Mouse (Mus musculus) megakaryocyte, embryonic 14.5 days (primary cell): ENCODE results near the gene Diras2. TPM values are rescaled to one million over a fixed set of nuclear protein-coding genes. Genes with fewer than 3 reads are reported as not detected.

ENCODE experiments used
- H3K27me3 ChIP-seq: replicated peaks from 2 replicates; pipeline ENCODE3; 2012; ENCODE audit warnings: inconsistent platforms
- H3K36me3 ChIP-seq: replicated peaks from 2 replicates; pipeline ENCODE3; 2012; ENCODE audit warnings: low read length, inconsistent platforms, mixed read lengths
- H3K4me1 ChIP-seq: 2 replicates; pipeline ENCODE4 v1.6.1; 2012; ENCODE audit warnings: inconsistent platforms
- H3K4me3 ChIP-seq: replicated peaks from 2 replicates; pipeline ENCODE3; 2012; ENCODE audit warnings: moderate library complexity, mild to moderate bottlenecking, inconsistent platforms
- H3K9me3 ChIP-seq: 2 replicates; pipeline ENCODE4 v1.6.1; 2012; ENCODE audit warnings: inconsistent platforms
- FLI1 ChIP-seq: IDR thresholded peaks from 2 replicates; pipeline ENCODE4 v1.6.1; 2012; ENCODE audit warnings: low read length, inconsistent platforms, mixed read lengths
- GATA1 ChIP-seq: IDR thresholded peaks from 3 replicates; pipeline ENCODE4 v1.6.1; 2012; ENCODE audit warnings: mixed read lengths, low read length, inconsistent platforms, borderline replicate concordance
- polyA plus RNA-seq: library from polyadenylated mRNA; stranded (reverse); fragments of >175 nt; gene quantifications from 2 replicates; pipeline ENCODE4 v1.2.3, GENCODE M21; 2012; ENCODE audit warnings: low replicate concordance; ENCODE audit not compliant: insufficient read depth

The Diras2 gene
- polyA plus RNA-seq, 1 experiment: 1.3 TPM

DNA sequence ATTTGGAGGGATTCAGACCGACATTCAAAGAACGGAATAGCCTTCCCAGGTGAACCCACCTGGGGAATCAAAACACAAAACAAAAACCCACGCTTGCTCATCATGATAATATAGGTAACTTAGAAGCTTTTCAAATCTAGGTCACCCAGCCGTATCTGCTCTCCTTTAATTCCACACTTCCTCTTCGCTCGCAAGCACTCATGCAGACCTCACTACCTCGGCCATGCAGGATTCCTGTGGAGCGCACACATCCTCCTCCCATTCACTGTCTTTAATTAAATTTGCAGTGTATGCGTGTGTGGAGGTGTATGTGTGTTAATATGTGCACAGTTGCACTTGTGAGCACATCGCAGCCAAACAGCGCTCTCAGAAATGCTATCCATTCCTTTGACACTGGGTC lies 6.8 kb downstream of the Diras2 start:
- no peaks in the 10 kb centered on the region for H3K9me3 ChIP-seq
- peaks cover 2% of the 10 kb centered on the region for H3K36me3 ChIP-seq
- no peak for TF ChIP-seq GATA1
- no peak for TF ChIP-seq FLI1
- H3K4me3 ChIP-seq: no peak overlapping the region
- H3K27me3 ChIP-seq: peaks cover 40% of the 10 kb centered on the region
- H3K4me1 ChIP-seq: peaks cover 17% of the 10 kb centered on the region; the same call in 1 of the 2 replicates

DNA sequence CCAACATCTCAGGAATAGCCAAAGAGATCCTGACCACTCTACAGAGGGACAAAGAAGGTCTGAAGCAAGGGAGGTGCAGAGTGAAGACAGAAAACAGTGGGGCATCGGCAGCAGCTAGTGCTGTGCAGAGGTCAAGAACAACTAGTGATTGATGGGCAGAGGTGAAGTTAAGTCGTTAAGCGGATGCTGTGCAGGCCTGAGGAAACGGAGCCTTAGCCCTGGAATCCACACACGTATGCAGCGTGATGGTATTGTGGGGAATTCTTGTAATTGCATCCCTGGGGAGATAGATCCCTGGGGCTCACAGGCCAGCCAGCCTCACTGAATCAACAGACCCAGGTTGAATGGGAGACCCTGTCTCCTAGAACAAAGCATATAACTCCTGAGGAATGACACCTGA lies 9.9 kb downstream of the Diras2 start:
- H3K9me3 ChIP-seq: peaks cover 4% of the 10 kb centered on the region; the same call in 1 of the 2 replicates
- TF ChIP-seq FLI1: no peak
- TF ChIP-seq GATA1: no peak
- H3K4me3 ChIP-seq: no peak overlapping the region
- peaks cover 5% of the 10 kb centered on the region for H3K36me3 ChIP-seq
- peaks cover 28% of the 10 kb centered on the region for H3K4me1 ChIP-seq
- H3K27me3 ChIP-seq: peaks cover 25% of the 10 kb centered on the region

DNA sequence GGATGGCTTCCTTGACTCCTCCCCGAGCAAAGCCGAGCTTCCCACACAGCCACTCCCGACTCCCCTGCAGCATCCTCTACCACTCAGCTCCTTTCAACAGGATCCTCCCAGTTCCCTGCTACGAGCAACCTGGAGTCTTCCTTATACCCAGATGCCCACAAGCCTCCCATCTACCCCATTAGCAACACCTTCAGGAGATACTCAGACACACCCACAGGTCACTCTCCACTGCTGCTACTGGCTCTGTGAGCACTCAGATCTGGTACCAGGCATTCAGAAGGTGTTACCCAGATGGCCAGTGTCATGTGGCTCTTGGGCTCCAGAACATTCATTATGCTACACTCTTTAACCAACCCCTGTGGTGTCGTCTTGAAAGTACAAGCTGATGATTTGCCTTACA lies 11.7 kb downstream of the Diras2 start:
- TF ChIP-seq FLI1 (no peak), GATA1 (no peak)
- peaks cover 36% of the 10 kb centered on the region for H3K4me1 ChIP-seq
- no peak overlapping the region for H3K4me3 ChIP-seq
- H3K36me3 ChIP-seq: peaks cover 4% of the 10 kb centered on the region
- peaks cover 17% of the 10 kb centered on the region for H3K27me3 ChIP-seq
- H3K9me3 ChIP-seq: peaks cover 4% of the 10 kb centered on the region; the same call in 1 of the 2 replicates

DNA sequence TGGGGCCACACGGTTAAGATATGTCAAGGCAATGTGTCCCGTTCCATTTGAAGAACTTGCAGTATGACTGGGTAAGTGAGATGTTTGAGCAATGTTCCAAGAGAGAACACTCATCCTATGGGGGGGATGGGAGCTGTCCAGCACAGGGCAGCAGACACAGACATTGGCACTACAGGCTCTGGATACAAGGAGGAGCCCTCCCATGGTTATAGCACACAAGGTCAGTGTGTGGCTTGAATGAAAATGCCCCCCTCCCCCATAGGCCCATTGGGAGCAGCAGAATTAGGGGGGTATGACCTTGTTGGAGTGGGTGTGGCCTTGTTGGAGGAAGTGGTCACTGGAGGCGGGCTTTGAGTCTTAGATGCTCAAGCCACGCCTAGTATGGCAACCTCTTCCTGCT lies 12.7 kb downstream of the Diras2 start:
- Histone ChIP-seq H3K27me3 (peaks cover 16% of the 10 kb centered on the region), H3K4me1 (peaks cover 36% of the 10 kb centered on the region), H3K9me3 (peaks cover 4% of the 10 kb centered on the region; the same call in 1 of the 2 replicates), H3K4me3 (no peak overlapping the region), H3K36me3 (peaks cover 4% of the 10 kb centered on the region)
- no peak for TF ChIP-seq FLI1
- TF ChIP-seq GATA1: no peak

DNA sequence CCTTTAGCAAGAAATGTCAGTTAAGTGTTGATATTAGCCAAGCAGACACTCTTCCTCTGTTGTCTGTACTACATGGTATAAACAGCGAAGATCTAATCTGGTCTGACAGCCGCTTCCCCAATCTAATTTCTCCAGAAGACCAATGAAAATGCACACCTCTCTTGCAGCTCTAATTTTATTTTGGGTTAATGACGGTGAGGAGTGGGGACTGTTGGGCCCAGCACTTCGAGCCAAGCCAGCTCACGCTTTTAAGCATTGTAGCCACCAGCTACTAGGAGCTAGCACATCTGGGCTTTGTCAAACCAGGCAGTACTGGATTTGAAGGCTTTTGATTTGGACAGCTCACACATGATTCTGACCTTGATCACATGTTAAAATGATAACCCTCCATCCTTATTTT lies 14.1 kb downstream of the Diras2 start:
- Histone ChIP-seq H3K4me1 (peaks cover 36% of the 10 kb centered on the region), H3K27me3 (peaks cover 19% of the 10 kb centered on the region), H3K36me3 (peaks cover 4% of the 10 kb centered on the region), H3K9me3 (peaks cover 4% of the 10 kb centered on the region; the same call in 1 of the 2 replicates), H3K4me3 (no peak overlapping the region)
- no peak for TF ChIP-seq GATA1
- no peak for TF ChIP-seq FLI1

DNA sequence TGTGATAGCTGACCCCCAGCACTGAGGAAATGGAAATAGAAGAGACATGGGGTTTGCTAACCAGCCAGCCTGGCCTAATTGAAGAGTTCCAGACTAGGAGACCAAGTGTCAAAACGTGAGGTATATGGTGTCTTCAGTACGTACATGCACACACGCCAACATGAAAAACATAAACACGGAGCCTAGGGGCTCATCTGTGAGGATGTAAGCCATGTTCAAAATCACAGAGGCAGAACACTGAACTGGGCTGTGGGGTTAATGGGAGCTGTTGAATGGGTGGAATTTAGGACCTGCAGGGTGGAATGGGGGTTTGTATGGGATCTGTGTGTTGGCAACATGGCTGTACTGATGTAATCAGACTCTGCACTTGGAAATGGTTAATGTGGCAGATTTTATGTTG lies 14.5 kb downstream of the Diras2 start:
- peaks cover 4% of the 10 kb centered on the region; the same call in 1 of the 2 replicates for H3K9me3 ChIP-seq
- no peak overlapping the region for H3K4me3 ChIP-seq
- H3K4me1 ChIP-seq: peaks cover 36% of the 10 kb centered on the region
- H3K27me3 ChIP-seq: peaks cover 17% of the 10 kb centered on the region
- peaks cover 4% of the 10 kb centered on the region for H3K36me3 ChIP-seq
- no peak for TF ChIP-seq FLI1
- no peak for TF ChIP-seq GATA1

DNA sequence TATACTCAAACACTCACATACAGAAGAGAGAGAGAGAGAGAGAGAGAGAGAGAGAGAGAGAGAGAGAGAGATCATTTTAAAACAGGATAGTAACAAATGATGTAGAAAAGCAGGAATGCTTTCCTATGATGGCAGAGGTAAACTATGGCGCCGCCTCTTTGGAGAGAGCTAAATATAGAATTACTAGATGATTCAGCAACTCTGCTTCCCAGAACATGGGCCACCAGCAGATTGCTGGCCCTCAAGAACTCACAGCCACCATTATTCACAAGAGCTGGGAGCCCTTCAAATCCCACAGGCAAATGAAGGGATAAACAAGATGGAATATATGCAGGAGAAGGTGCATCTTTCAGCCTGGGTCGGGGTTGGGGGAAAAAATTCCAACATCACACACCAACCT lies 15.0 kb downstream of the Diras2 start:
- Histone ChIP-seq H3K36me3 (peaks cover 4% of the 10 kb centered on the region), H3K27me3 (peaks cover 13% of the 10 kb centered on the region), H3K9me3 (peaks cover 4% of the 10 kb centered on the region; the same call in 1 of the 2 replicates), H3K4me1 (peaks cover 33% of the 10 kb centered on the region), H3K4me3 (no peak overlapping the region)
- no peak for TF ChIP-seq GATA1
- TF ChIP-seq FLI1: no peak

DNA sequence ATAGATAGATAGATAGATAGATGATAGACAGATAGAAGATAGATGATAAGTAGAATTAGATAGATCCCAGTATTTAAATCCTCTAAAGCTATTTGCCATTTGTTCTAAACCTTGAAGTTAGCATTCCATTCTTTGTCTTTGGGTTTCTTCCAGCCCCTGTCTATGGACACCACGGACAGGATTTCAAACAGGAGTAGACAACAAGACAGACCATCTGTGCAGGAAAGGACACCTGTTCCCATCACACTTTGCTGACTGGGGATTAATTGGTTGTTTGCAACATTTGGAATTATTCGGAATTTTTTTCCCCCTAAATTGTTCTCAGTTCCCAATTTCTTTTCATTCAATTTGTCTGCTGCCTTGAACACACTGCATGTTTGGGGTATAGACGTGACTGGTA lies 17.5 kb downstream of the Diras2 start:
- Histone ChIP-seq H3K4me1 (peaks cover 19% of the 10 kb centered on the region), H3K4me3 (no peak overlapping the region), H3K27me3 (peaks cover 7% of the 10 kb centered on the region), H3K9me3 (peaks cover 16% of the 10 kb centered on the region), H3K36me3 (peaks cover 5% of the 10 kb centered on the region)
- TF ChIP-seq GATA1 (no peak), FLI1 (no peak)

DNA sequence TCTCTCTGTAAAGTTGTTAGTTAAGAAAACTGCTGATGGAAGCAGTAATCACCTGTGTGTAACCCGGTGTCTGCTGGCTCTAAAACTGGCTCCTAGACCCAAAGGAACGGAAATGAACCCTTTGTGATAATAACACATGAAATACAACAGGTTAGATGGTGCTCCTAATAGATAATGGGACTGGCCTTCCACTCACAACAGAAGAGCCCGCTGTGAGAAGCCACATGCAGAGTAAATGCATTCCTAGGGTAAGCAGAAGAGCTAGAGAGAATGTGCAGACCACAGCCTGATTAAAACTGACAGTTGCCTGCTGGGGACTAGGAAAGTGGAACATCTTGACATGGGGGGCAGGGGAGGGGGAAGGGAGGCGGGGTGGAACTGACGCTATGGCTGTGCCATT lies 18.7 kb downstream of the Diras2 start:
- Histone ChIP-seq H3K27me3 (peaks cover 5% of the 10 kb centered on the region), H3K36me3 (peaks cover 10% of the 10 kb centered on the region), H3K9me3 (peaks cover 18% of the 10 kb centered on the region), H3K4me1 (peaks cover 15% of the 10 kb centered on the region), H3K4me3 (no peak overlapping the region)
- no peak for TF ChIP-seq GATA1
- no peak for TF ChIP-seq FLI1

DNA sequence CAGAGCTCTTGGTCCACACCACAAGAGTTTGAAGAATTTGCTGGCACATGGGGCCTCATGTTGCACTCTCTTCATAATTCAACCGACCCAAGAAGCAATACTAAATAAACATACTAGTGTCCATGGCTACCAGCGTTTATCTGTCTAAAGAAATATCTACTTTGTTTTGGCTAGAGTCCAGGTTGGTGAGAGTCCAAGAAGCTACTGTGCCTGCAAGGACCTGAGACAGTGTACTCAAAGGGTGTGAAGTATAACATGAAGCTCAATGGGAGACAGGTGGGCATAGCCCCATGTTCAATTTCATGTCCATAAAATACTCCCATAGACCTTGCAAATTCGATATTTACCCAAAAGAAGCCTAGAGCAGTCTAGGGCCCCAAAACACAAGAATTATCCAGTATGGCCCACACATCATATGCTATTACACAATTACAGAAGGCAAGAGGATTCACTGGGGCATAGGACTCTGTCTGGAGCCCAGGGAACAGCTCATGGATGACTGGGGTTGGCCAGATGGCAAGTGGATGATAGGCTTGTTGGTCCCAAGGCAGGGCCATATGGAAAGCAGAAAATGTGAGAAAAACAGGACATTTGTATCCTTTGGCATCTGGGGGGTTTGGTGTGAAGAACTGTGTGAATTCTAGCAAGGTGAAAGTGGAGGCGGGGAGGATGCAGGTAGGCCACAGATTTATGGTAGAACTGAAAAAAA lies 20.8 kb downstream of the Diras2 start:
- no peak overlapping the region for H3K4me3 ChIP-seq
- no peaks in the 10 kb centered on the region; the same call in 1 of the 2 replicates for H3K4me1 ChIP-seq
- H3K9me3 ChIP-seq: peaks cover 18% of the 10 kb centered on the region
- peaks cover 11% of the 10 kb centered on the region for H3K36me3 ChIP-seq
- TF ChIP-seq GATA1: no peak
- TF ChIP-seq FLI1: no peak
- peaks cover 5% of the 10 kb centered on the region for H3K27me3 ChIP-seq
